Mouse (Mus musculus): ENCODE results near the gene Elf1. TPM values are rescaled to one million over a fixed set of nuclear protein-coding genes. Genes with fewer than 3 reads are reported as not detected.

Elf1 gene
- total RNA-seq (2023), result 230 TPM

DNA sequence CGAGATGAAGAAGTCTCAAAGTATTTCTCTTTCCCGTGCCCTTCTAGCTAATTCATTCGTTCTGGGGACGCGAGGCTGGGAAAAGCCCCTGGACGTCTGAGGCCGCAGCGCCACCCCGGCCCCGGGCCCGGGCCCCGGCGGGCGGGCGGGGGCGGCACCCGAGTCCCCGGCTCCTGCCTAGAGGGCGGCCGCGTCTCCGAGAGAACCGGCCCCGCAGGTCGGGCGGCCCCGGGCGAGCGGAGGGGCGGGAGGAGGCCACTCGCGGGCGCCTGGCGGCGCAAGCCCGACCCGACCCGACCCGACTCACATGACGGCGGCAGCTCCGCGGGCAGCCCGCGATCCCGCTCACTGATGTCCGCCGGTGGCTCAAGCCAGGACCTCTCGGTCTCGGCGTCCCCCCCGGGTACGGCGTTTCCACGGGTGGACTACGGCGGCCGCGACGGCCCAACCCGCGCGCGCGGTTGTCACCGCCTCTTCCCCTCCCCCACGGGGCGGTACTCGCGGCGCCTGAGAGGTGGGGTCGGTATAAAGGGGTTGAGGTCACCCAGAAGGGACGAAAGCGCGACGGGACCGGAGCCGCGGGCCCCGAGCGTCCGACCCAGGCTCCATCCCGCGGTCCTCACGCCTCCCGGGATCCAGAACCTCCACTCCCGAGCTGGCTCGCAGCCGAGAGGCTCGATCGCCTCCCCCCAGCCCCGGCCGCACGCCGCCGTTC, at the start of gene Elf1:
TSS of gene Elf1 (plus strand) at position 571 of the 715 bp plus-strand sequence.

DNA sequence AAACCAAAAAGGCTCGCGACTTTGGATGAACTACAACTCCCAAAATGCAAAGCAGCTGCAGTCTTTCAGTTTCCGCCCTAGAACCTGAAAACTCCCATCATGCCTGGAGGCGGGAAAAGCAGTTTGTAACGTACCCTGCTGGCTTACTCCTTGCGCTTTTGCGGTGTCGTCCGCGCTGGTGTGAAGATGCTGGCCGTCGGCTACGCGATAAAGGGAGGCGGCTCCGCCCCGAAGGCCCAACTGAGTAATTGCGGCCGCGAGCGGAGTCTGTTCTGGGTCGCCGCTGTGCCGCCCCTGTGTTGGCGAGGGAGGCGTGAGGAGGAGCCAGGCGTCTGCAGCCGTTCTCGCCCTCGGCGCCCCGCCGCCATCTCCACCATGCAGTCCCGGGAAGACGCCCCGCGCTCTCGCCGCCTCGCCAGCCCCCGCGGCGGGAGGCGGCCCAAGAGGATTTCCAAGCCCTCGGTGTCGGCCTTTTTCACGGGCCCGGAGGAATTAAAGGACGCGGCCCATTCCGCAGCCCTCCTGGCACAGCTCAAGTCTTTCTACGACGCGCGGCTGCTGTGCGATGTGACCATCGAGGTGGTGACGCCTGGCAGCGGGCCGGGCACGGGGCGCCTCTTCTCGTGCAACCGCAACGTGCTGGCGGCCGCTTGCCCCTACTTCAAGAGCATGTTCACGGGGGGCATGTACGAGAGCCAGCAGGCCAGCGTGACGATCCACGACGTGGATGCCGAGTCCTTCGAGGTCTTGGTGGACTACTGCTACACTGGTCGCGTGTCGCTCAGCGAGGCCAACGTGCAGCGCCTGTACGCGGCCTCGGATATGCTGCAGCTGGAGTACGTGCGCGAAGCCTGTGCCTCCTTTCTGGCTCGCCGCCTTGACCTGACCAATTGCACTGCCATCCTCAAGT, 29.1 kb upstream of the Elf1 start, which contains the start of gene Kbtbd6:
TSS of gene Kbtbd6 (plus strand) at position 155 of the 910 bp plus-strand sequence.

DNA sequence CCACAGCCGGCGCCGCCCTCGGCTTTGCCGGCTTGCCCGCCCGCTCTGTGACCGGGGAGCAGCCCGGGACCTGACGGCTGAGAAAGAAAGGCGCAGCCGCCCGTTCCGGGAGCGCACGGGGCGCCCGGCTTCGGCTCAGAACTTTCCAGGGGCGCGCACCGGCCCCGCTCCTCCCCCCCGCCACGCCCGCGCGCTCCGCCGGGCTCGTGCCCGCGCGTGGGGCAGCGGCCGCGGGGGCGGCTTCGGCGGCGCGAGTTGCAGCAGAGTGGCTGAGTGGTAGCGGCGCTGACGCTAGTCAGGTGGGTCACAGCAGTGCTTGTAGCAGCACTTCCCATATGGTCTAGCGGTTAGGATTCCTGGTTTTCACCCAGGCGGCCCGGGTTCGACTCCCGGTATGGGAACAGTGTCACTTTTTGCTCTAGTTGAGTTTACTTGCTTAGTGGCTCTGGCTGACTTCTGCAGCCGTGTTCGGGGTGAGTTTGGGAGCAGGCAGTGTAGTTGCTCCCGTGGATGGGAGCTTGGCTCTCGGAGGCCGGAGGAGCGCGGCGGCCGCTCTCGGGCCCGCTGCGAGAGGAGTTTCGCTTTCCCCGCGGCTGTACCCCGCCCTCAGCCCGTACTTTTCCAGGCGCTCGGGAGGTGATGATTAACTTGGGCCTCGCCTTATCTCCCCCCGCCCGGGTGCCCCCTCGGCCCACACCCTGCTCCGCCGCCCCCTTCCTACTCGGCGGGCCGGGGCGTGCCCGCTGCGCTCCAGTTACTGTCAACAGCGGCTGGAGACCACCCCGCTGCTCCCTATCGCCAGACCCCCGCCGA, 551 bp downstream of the Elf1 start, which contains the start of gene Wbp4:
TSS of gene Wbp4 (minus strand) at position 182 of the 813 bp plus-strand sequence.

DNA sequence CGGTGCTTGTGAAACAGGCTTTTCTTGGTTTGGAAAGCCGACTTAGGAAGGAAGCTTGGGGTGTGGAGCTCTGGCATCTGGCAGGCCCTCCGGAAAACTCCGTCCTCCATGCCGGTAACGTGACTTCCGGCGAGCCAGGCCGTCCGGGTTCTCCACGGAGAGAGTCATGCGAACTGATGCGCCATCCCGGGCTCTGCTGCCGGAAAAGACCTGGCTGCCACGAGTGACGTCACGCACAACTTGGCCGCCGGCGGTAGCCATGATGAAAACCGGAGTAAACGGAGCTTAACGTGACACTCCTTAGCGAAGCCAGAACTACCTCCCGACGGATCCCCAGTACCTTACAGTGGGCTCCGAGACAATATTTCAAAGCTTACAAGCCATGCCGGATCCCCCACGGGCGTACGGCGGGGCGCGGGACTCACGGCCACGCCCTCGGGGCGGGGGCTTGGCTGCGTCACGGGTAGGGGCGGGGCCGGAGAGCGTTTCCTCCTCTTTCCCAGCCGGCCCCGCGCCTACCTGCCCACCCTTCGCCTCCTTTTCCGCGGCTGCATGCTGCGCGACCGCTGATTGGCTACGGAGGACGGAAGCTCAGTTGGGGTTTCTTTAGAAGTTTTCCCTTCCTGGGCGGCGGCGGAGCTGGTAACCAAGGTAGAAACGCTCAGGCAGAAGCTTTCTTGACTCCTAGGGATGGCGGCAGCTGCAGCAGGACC, 106.3 kb downstream of the Elf1 start, which contains the start of gene Sugt1:
TSS of gene Sugt1 (plus strand) at position 553 of the 713 bp plus-strand sequence.

Other genes starting within 250 kb of the Elf1 start
- gene Zfp957, start 233.8 kb upstream of the Elf1 start, total RNA-seq (2023), result not detected
- gene Rgcc, start 179.5 kb upstream of the Elf1 start, total RNA-seq (2023), result 456 TPM
- gene Naa16, start 90.4 kb upstream of the Elf1 start, total RNA-seq (2023), result 64.4 TPM
- 1.6 TPM for gene Mtrf1, start 83.4 kb upstream of the Elf1 start, total RNA-seq (2023)
- 10.5 TPM for gene Kbtbd7, start 54.7 kb upstream of the Elf1 start, total RNA-seq (2023)
- gene Kbtbd6, start 29.4 kb upstream of the Elf1 start, total RNA-seq (2023), result not detected
- 24.2 TPM for gene Wbp4, start 326 bp downstream of the Elf1 start, total RNA-seq (2023)
- 75.8 TPM for gene Sugt1, start 106.5 kb downstream of the Elf1 start, total RNA-seq (2023)
- not detected for gene Cnmd, start 181.0 kb downstream of the Elf1 start, total RNA-seq (2023)

Measured in CD4-positive naive resting alpha-beta T cell, adult 57 days (primary cell).